Mouse (Mus musculus): Measurements from ENCODE around the gene Rgcc. TPM values are rescaled to one million over a fixed set of nuclear protein-coding genes. Genes with fewer than 3 reads are reported as not detected.

The Rgcc gene
- polyA plus RNA-seq, 1 experiment from 2014 or later, result 67.4 TPM

GRCm38 (mm10) chr14:79251727-79252285 lies 49.6 kb downstream of the Rgcc start:
- WGBS, result 84% methylated on average over 5 of the region's 5 CpGs
- no peaks in the 10 kb centered on the region for H3K27me3 ChIP-seq
- no peaks in the 10 kb centered on the region for H3K36me3 ChIP-seq
- no peak overlapping the region for H3K9ac ChIP-seq
- ATAC-seq (ENCODE audit: low read depth), result no peak
- H3K9me3 ChIP-seq, result no peaks in the 10 kb centered on the region
- H3K4me2 ChIP-seq, result no peak overlapping the region
- no peak overlapping the region for H3K4me3 ChIP-seq
- no peaks in the 10 kb centered on the region for H3K4me1 ChIP-seq (replicated peaks)
- H3K27ac ChIP-seq (replicated peaks), result no peak overlapping the region

GRCm38 (mm10) chr14:79244571-79244970 lies 56.9 kb downstream of the Rgcc start:
- Histone ChIP-seq H3K4me3 (no peak overlapping the region), H3K27me3 (no peaks in the 10 kb centered on the region), H3K27ac (replicated peaks) (no peak overlapping the region), H3K4me2 (no peak overlapping the region), H3K9me3 (peaks cover 8% of the 10 kb centered on the region; the same call in 1 of the 2 replicates), H3K9ac (no peak overlapping the region), H3K36me3 (no peaks in the 10 kb centered on the region), H3K4me1 (replicated peaks) (0 out of 2 replicates have a peak, but pooled peaks cover 5% of the 10 kb centered on the region)
- ATAC-seq (ENCODE audit: low read depth), result no peak; the same call in 1 of the 2 replicates
- WGBS, result 54% methylated on average over 3 of the region's 3 CpGs

GRCm38 (mm10) chr14:79243038-79243883 lies 58.2 kb downstream of the Rgcc start:
- Histone ChIP-seq H3K4me1 (replicated peaks) (0 out of 2 replicates have a peak, but pooled peaks cover 5% of the 10 kb centered on the region), H3K4me2 (no peak overlapping the region), H3K27me3 (no peaks in the 10 kb centered on the region), H3K27ac (replicated peaks) (no peak overlapping the region), H3K36me3 (no peaks in the 10 kb centered on the region), H3K9me3 (peaks cover 8% of the 10 kb centered on the region; the same call in 1 of the 2 replicates), H3K9ac (no peak overlapping the region), H3K4me3 (no peak overlapping the region)
- no peak for ATAC-seq (ENCODE audit: low read depth)
- WGBS, result 82% methylated on average over 12 of the region's 12 CpGs

GRCm38 (mm10) chr14:79242386-79242720 lies 59.1 kb downstream of the Rgcc start:
- Histone ChIP-seq H3K9me3 (peaks cover 8% of the 10 kb centered on the region; the same call in 1 of the 2 replicates), H3K4me3 (no peak overlapping the region), H3K27ac (replicated peaks) (no peak overlapping the region), H3K4me1 (replicated peaks) (0 out of 2 replicates have a peak, but pooled peaks cover 5% of the 10 kb centered on the region), H3K9ac (no peak overlapping the region), H3K4me2 (no peak overlapping the region), H3K27me3 (no peaks in the 10 kb centered on the region), H3K36me3 (no peaks in the 10 kb centered on the region)
- ATAC-seq (ENCODE audit: low read depth), result no peak

- H3K9me3 ChIP-seq, result peaks cover 8% of the 10 kb centered on the region; the same call in 1 of the 2 replicates
- no peak overlapping the region for H3K9ac ChIP-seq
- H3K36me3 ChIP-seq, result no peaks in the 10 kb centered on the region
- 0 out of 2 replicates have a peak, but pooled peaks cover 5% of the 10 kb centered on the region for H3K4me1 ChIP-seq (replicated peaks)
- H3K4me3 ChIP-seq, result no peak overlapping the region
- H3K4me2 ChIP-seq, result no peak overlapping the region
- 80% methylated on average over 6 of the region's 6 CpGs for WGBS
- no peak overlapping the region for H3K27ac ChIP-seq (replicated peaks)
- no peaks in the 10 kb centered on the region for H3K27me3 ChIP-seq
- ATAC-seq (ENCODE audit: low read depth), result no peak
Measured at GRCm38 (mm10) chr14:79241656-79242385, 59.6 kb downstream of the Rgcc start.

GRCm38 (mm10) chr14:79241057-79241570 lies 60.3 kb downstream of the Rgcc start:
- no peak overlapping the region for H3K27ac ChIP-seq (replicated peaks)
- no peaks in the 10 kb centered on the region for H3K36me3 ChIP-seq
- H3K4me1 ChIP-seq (replicated peaks), result 0 out of 2 replicates have a peak, but pooled peaks cover 5% of the 10 kb centered on the region
- WGBS, result 86% methylated on average over 4 of the region's 4 CpGs
- ATAC-seq (ENCODE audit: low read depth), result no peak
- no peaks in the 10 kb centered on the region for H3K27me3 ChIP-seq
- H3K4me2 ChIP-seq, result no peak overlapping the region
- no peak overlapping the region for H3K4me3 ChIP-seq
- peaks cover 8% of the 10 kb centered on the region; the same call in 1 of the 2 replicates for H3K9me3 ChIP-seq
- H3K9ac ChIP-seq, result no peak overlapping the region

- no peaks in the 10 kb centered on the region for H3K4me1 ChIP-seq (replicated peaks)
- no peak overlapping the region for H3K27ac ChIP-seq (replicated peaks)
- H3K27me3 ChIP-seq, result no peaks in the 10 kb centered on the region
- no peak overlapping the region for H3K4me3 ChIP-seq
- no peak overlapping the region for H3K9ac ChIP-seq
- 93% methylated on average over 12 of the region's 12 CpGs for WGBS
- H3K36me3 ChIP-seq, result no peaks in the 10 kb centered on the region
- no peak overlapping the region for H3K4me2 ChIP-seq
- 0 out of 2 replicates have a peak, but pooled peaks have one; percentile 48 for ATAC-seq (ENCODE audit: low read depth)
- H3K9me3 ChIP-seq, result peaks cover 8% of the 10 kb centered on the region; the same call in 1 of the 2 replicates
Measured at GRCm38 (mm10) chr14:79239402-79239801, 62.0 kb downstream of the Rgcc start.

Other genes starting within 250 kb of the Rgcc start
- gene Zfp957, start 54.3 kb downstream of the Rgcc start, polyA plus RNA-seq (2015; fragmentation: Nextera tagmentation; extraction: Ambion mirVana), result not detected in 2 replicates
- 19.2 and 22.3 TPM in 2 replicates for gene Naa16, start 89.1 kb upstream of the Rgcc start, polyA plus RNA-seq (2015; fragmentation: Nextera tagmentation; extraction: Ambion mirVana)
- 11.5 and 14.1 TPM in 2 replicates for gene Mtrf1, start 96.1 kb upstream of the Rgcc start, polyA plus RNA-seq (2015; fragmentation: Nextera tagmentation; extraction: Ambion mirVana)
- gene Kbtbd7, start 124.9 kb upstream of the Rgcc start, polyA plus RNA-seq (2015; fragmentation: Nextera tagmentation; extraction: Ambion mirVana), result 15.6 and 18.0 TPM in 2 replicates
- 1.6 and 1.8 TPM in 2 replicates for gene Kbtbd6, start 150.2 kb upstream of the Rgcc start, polyA plus RNA-seq (2015; fragmentation: Nextera tagmentation; extraction: Ambion mirVana)
- 4.3 and 4.6 TPM in 2 replicates for gene Elf1, start 179.5 kb upstream of the Rgcc start, polyA plus RNA-seq (2015; fragmentation: Nextera tagmentation; extraction: Ambion mirVana)
- 45.1 and 47.8 TPM in 2 replicates for gene Wbp4, start 179.9 kb upstream of the Rgcc start, polyA plus RNA-seq (2015; fragmentation: Nextera tagmentation; extraction: Ambion mirVana)